Mouse (Mus musculus): Measurements from ENCODE around the gene Sde2. TPM values are rescaled to one million over a fixed set of nuclear protein-coding genes. Genes with fewer than 3 reads are reported as not detected.

The Sde2 gene
- total RNA-seq, 2 experiments from 2014 or later: 20.9 to 22.4 TPM

Other genes starting within 250 kb of the Sde2 start
- gene Lin9, start 210.0 kb upstream of the Sde2 start, total RNA-seq (2021): 1 to 10 TPM; 4.4 to 6.0 TPM
- gene Mixl1, start 154.1 kb upstream of the Sde2 start, total RNA-seq (2021): not detected
- 10 to 100 TPM; 32.8 TPM for gene Acbd3, start 125.1 kb upstream of the Sde2 start, total RNA-seq (2021)
- gene H3f3a, start 37.2 kb upstream of the Sde2 start, total RNA-seq (2021): 100 to 1,000 TPM; 476 to 478 TPM
- 10 to 100 TPM in 1 of 2 experiments, 1 to 10 TPM in 1; 8.7 to 10.2 TPM for gene Lefty2, start 42.0 kb downstream of the Sde2 start, total RNA-seq (2021)
- 10 to 100 TPM; 29.6 to 31.4 TPM for gene Pycr2, start 53.2 kb downstream of the Sde2 start, total RNA-seq (2021)
- 1 to 10 TPM; 3.9 to 6.4 TPM for gene Lefty1, start 83.9 kb downstream of the Sde2 start, total RNA-seq (2021)
- 1 to 10 TPM; 3.7 to 3.8 TPM for gene Tmem63a, start 91.2 kb downstream of the Sde2 start, total RNA-seq (2021)
- gene Ephx1, start 169.8 kb downstream of the Sde2 start, total RNA-seq (2021): 10 to 100 TPM; 14.0 to 16.2 TPM
- not detected for gene 9130409I23Rik, start 200.1 kb downstream of the Sde2 start, total RNA-seq (2021)

Measured in layer of hippocampus, postnatal 10 days (tissue).